Mouse (Mus musculus) brain, embryonic 18.5 days (tissue): ENCODE measurements around the gene Abhd16a.

ENCODE experiments used
- DNase-seq: peaks from one replicate; pipeline ENCODE4 v3.0.0-alpha.2; 2012; ENCODE audit warnings: low read depth, low spot score

Gene Abhd16a

DNA sequence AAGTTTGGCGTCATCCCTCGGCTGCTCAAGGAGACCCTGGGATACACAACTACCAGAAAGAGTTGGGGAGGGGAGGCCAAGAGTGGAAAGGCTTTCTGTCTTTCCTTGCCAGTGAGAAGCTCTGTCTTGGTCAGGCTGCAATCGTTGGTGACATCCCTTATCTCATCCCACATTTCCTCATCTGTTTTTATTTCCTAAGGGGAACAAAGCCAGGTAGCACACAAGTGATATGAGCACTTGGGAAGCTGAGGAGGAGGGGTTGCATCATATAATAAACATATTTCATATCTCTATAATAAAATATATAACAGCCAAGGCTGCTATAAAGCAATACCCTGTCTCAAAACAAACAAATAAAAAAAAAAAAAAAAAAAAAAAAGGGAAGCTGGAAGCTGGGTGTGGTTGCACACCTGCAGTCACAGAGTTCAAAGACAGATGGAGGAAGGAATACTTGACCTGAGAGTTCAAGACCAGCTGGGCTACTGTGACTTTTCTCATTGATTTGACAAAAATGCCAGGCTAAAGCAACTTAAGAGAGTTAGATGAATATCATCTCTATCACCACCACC lies 5.0 kb upstream of the Abhd16a start:
- DNase-seq = no peak

DNA sequence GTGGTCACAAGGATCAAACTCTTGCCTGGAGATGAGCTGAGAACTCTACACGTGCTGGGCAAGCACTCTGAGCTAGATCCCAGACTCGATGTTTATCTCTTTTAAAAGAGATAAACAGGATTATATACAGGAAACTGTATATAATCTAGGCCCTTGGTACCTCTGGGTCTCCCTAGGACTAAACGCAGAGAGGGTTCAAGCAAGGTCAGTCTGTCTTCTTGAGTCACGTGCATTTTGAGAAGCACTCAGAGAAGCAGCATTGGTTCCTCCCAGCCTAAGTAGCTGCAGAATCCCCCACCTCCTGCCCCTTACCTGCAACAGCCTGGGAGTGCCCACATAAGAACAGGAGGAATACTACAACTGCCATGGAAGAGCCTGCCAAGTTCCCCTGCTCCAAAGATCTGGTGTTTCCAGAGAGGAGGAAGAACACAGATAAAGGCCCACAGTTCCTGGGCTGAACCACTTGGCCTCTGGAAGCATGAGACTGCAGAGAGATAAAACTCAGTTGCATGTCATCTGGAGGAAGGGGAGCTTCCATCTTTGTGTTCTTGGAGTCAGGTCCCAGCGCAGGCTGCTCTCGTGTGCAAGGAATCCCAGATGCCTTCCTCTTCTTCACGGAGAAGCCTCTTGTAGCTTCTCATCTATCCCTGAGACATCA lies 3.7 kb upstream of the Abhd16a start, which contains the start of gene Ly6g6f:
Gene Ly6g6f, minus strand, starts transcription at position 403 of the 658 bp plus-strand sequence.
- DNase-seq = no peak

DNA sequence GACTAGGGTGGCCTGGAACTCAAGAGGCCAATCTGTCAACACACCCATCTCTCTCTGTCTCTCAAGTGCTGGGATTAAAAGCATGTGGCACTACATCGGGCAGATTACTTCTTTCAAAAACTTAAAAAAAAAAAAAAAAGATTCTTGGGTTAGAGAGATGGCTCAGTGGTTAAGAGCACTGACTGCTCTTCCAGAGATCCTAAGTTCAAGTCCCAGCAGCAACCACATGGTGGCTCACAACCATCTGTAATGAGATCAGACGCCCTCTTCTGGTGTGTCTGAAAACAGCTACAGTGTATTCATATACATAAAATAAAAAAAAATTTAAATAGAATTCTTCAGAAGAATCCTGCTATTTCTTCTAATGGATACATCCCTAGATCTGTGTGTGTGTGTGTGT lies 912 bp upstream of the Abhd16a start:
- DNase-seq = no peak

DNA sequence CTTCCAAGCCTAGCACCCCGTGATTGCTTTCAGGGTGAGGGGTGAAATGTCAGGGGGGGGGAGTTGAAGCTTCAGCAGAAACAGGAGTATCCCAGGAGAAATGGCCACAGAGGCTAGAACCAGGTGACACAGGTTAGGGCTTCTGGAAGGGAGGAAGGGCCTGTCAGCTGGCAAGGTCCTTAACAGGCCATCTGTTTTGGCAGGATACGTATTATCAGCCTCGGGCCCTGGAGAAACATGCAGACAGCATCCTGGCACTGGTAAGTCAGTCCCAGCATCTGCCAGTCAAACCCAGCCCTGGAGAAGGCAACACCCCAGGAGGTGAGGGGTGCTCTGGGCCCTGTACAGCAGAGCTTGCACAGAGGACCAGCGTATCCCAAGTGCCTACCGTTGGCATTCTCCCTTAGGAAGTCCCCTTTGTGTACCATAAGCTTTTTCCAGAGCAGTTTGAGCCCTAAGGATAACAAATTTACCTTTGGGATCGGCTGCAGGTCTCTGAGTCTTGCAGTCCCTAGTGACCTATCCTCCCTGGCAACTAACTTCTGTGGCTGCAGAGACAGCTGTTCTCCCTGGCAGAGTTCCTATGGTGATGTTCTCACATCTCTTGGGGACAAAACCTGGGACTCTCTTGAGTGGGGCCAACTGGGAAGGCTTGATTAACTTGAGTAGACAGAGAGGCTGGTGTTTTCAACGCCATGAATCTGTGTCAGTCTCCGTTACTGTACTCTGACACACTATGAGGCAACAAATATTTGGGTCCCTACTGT lies 1.3 kb downstream of the Abhd16a start:
- DNase-seq = no peak

DNA sequence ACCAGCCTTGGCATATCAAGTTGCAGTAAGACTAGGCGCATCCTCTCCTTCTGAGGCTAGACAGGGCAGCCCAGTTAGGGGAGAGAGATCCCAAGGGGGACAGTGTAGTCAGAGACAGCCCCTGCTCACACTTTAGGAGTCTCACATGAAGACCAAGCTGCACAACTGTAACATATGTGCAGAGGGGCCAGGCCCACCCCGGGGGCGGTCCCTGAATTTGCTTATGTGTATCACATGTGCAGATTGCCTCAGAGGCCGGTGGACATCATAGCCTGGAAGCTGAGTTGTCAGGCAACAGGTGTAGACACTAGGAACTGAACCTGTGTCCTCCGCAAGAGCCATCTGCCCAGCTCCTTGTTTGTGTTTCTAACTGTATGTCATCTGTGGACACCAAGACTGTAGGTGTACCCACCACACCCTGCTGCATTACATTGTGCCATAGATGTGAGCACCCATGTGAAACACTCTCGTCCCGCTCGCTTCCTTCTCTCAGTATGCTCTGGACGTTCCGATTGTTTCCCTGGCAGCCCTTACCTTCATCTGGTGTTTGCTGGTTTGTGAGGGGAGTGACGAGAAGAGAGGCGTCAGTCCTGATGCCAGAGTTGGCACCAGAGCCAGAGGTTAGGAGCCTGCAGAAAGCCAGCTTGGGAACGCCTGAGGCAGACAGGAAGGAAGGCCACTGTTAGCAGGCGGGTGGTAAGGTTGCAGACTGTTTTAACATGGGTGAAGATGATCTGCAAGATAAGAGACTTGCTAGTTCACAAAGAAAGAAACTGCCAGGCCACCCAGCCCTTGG lies 3.5 kb downstream of the Abhd16a start:
- no peak for DNase-seq

DNA sequence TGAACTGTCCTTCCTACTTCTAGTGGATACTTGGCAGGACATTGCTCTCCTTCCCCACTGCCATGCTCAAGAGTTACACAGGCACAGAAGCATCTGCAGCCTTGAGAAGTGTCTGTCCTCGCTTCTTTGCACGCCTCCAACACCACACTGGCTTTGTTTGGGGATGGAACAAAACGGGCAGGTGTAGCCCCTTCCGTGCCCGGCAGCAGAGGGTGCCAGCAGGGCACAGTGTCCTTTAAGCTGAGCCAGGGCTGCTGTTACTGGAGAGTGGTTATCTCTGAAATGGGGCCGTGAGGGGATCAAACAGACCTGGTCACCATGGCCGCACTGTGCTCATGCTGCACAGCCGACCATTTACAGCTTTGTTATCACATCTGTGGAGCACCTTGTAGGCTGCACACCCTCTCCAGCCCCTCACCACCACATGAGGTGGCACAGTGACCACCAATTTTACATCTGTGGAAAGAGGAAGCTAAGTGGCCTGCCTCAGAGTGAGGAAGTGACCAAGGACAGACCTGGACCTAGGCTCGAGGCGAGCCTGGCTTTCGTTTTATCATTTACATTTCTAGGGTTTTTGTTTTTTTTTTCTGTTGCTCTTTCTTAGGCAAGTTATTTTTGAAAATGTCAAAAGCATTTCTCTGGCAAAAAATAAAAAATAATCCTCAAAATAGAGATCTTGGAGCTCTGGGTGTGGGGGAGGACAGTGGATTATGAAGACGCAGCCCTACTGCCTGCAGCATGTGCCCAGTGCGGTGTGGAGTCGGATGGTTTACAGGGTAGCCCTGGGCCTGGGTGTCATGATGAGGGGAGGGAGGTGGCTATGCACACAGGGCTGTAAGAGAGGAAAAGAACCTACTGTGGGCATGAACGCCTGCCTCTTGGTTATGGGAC lies 5.7 kb downstream of the Abhd16a start:
- no peak for DNase-seq

DNA sequence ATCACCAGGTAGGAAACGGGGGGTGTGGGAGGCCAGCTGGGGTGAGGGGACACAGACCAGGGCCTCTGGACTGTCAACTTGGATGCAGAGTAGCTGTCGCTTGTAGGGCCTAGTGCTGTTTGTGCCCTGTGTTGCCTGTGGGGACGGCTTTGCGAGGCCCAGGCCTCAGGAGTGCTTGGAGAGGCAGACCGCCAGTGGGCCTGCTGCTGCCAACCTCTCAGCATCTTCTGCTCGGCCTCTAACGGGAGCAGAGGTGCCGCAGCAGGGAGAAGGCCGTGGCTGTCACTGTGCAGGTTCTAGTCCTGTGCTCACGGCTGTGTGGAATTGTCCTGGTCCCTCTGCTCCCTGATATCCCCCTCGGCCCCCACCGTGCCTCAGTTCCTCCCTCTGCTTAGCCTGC lies 7.5 kb downstream of the Abhd16a start:
- no peak for DNase-seq

DNA sequence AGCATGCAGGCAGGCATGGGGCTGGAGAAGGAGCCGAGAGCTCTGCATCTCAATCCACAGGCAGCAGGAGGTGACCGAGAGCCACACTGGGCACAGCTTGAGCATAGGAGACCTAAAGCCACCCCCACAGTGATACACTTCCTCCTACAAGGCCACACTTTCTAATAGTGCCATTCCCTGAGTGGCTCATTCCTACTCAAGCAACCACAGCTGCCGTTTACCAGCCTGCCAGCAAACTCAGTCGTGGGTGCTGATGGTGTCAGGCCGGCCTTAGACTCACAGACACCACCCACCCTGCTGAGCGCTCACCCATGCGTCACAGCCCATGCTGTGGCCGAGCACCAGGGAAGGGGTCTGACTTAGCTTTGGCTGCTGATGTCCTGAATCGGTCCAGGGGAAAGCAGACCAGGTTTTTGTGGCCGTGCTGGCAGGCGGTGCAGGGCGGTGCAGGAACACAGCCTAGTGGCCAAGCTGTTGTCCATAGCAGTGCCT lies 8.1 kb downstream of the Abhd16a start:
- no peak for DNase-seq

DNA sequence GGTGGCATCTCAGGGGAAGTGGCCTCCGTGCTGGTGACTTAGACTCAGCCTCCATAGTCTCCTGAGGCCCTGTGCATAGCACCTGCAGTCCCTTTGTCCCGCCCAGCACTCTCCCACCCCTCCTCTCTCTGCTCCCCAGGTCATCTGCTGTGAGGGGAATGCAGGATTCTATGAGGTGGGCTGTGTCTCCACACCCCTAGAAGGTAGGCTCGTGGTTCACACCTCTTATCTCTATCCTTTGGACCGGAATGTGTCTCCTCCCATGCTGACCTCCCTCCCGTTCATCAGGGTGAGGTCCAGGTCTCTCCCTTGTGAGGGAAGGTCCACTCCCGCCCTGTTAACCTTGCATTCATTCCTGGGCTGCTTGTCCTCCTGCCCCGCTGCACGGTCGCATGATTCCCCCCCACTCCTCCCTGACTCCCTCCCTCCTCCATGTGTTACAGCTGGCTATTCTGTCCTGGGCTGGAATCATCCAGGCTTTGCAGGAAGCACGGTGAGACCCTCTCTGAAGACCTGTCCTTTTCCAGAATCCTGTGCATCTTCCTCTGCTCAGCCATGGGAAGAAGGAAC lies 11.2 kb downstream of the Abhd16a start:
- DNase-seq = no peak

DNA sequence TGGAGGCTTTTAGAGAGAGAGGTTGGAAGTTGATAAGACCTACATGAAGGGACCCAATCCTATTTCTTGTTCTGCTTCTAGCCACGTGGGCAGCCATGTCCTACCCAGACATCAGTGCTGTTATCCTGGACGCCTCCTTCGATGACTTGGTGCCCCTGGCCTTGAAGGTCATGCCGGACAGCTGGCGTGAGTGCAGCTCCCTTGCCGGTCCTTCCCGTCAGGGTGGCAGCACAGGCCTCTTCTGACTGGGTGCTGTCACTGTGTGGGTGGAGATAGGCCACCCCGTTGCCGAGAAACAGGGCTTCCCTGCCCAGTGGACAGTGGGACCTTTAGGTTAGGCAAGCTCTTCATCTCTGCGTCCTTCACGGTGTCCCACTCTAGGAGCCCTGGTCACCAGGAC lies 12.1 kb downstream of the Abhd16a start:
- DNase-seq = no peak

DNA sequence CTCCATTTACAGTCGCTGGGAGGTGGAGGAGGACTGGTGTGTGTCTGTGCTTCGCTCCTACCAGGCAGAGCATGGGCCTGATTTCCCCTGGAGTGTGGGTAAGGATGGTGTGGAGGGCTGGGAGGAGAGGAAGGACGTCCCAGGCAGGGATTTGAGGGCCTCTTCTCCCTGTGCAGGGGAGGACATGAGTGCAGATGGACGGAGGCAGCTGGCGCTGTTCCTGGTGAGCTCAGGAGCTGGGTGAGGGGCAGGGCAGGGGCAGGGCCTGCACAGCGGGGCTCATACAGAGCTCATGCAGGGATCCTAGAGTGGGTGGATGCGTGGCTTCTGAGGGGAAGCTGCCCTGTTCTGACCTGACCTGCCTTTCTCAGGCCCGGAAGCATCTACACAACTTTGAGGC lies 13.2 kb downstream of the Abhd16a start:
- no peak for DNase-seq

DNA sequence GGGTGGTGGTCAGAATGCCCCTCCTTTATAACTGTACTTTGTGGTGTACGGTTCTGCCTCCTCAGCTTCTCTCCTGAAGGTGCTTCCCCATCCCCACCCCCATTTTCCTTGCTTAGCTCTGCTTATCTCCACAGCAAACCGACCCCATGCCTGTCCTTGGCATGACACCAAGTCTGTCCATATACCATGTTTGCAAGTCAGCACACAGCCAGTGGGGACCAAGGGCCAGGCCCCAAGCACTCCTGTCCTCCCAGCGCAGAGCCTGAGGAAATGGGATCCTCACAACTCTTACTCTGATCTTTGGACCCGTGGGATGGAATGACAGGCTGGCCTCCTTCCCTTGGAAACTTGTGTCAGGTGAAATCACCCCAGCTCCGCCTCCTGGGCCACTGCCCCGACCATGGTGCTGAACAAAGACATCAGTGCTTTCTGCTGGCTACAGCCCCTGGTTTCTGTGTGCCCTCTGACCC lies 14.2 kb downstream of the Abhd16a start:
- no peak for DNase-seq

DNA sequence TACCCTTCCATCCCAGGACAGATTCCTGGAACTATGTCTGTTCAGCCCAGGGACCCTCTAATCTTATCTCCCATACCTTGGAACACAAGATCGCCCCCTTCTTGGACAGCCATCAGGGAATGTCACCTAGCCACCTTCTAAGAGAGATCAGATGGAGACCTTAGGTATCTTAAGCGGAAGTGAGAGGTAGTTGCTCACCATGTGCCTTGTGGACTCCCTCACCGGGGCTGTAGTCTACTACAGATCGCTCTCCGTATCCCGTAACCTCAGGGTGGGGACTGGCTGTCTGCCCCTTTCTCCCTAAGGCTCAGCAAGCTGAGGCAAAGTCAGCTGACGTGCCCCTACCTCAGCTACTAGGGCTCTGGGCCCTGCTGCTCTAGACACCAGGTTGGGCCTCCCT lies 15.0 kb downstream of the Abhd16a start:
- no peak for DNase-seq

DNA sequence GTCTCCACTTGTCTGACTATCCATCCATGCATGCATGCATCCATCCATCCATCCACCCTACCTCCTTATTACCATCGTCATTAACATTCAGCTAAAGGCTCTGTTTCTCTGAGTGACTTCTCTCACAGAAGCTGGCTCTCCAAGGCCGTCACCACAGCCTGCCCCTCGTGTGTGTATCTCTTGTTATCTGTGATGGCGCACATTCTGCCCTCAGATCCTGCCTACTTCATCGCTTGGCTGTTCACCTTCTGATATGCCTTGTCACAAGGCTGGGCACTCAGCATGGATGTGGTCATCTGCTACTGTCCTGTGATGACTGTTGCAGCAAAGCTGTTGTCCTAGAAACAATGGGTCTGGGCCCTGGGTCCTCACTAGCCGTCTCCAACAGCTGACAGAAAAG lies 15.7 kb downstream of the Abhd16a start:
- no peak for DNase-seq

DNA sequence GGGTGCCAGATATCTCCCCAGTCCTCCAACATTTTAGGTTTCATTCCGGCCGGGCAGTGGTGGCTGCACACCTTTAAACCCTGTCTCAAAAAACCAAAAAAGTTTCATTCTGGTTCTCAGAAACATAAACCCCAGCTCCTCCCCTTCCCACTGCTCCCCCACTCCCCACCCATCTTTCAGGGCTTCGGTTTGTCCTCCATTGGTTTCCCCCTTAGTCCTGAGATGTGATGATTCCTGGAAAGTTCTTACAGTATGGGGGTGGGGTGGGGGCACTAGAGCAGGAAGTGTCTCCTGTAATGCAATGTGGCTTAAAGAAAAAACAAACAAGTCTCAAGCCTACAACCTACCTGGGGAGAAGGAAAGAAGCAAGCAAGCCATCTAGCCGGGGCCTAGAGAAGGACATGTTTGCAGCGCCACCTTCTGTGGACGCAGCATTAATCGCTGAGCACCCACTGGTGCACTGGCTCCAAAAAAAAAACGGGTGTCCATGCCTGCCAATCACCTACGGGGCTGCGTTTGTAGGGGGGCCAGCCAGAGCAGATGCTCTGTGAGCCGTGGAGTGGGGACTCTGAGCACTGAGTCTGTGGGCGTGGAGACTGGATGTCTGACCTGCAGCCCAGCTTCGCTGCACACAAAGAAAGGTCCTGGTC lies 16.8 kb downstream of the Abhd16a start:
- DNase-seq = no peak

DNA sequence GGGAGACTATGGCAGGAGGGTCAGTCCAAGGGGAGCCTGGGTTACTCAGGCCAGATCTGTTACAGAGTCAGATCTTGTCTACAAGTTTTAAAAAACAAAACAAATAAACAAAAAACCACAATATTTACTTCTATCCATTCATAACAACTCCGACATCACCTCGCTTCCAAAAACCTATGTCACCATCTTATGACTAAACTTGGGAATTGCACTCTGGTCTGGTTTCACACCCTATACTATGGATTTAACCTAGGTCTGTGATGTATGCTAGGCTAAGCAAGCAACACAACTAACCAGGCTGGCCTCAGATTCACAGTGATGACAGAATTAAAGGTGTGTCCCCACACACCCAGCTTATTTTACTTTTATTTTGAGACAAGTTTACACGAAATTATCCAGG lies 17.5 kb downstream of the Abhd16a start:
- no peak for DNase-seq

DNA sequence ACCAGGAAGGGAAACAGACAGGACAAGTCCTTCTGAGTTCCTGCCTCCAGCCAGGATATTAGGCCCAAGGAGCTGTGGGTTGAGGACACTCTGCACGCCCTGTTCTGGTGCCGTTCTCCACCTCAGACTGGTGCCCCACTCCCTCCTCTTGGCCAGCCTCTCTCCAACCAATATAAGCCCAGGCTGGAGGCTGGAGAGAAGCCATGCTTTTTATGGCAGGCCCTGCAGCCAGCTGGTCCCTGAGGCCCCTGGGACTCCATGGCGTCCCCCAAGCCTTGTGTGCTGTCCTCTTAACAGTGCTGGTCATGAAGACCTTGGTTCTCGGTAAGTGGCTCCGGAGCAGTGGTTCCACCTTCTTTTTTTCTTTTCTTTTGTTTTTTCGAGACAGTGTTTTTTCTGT lies 19.0 kb downstream of the Abhd16a start, which contains the start of gene Ly6g5c:
Gene Ly6g5c, plus strand, starts transcription at position 183 of the 400 bp plus-strand sequence.
- no peak for DNase-seq

DNA sequence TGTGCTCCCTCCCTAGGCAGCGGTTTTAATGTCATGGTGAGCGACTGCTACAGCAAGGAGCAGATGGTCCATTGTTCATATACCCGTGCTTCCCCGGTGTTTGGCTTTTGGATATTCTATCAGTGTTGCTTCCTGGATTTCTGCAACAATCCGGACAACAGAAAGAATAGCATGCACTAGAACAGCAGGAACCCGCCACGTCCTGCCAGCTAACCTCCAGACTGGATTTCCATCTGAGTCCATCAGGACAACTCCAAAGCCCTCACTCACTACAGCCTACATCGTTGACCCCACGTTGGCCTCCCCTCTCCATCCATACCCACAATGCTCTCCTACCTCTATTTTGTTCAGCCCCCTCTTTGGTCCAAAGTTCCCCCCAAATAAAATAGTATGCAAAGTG lies 22.7 kb downstream of the Abhd16a start:
- no peak for DNase-seq

DNA sequence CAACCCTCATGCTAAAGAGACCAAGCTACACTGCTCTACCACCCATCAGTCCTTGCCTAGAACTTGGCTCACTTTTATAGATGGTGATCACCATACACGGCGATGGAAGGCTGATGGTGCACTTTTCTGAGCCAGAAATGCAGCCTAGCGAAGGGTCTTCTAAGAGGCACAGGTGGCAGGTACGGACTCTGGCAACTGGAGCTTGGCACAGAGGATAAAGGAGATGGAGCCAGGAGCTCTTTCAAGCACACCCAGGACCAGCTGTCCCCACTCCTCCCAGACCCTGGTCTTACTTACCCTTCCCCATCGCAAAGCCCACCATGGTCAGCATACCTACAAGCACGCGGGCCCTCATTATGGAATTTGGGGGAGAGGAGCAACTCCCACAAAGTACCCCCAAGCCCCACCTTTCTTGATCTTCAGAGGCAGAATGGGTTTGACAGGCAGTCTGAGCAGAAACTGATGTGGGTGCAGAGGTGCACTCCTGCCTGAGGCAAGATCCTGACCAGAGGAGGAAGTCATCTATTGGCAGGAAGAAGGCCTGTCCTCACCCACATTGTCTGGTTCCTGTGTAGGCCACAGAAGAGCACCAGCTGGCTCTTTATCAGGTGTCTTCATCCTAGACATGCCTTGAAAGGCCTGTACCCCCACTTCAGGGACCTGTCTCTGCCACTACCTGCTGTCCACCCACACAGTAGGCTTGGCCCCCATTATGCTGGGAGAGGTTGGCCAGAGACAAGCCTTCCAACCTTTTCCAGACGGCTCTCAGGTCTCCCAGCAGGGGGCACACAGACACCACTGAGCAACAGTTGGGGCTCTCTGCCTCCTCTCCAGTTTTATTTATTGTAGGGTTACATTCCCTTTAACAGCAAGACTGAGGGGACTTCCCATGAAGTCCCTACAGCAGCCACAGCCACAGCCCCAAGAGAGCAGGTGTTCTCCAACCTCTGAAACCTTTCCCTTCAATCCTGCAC lies 26.3 kb downstream of the Abhd16a start, which contains the start of gene Ly6g5b:
Gene Ly6g5b, minus strand, starts transcription at position 383 of the 974 bp plus-strand sequence.
- no peak for DNase-seq
